Mouse (Mus musculus) lung, embryonic 16.5 days (tissue): ENCODE measurements around the gene Zc3h8. TPM values are rescaled to one million over a fixed set of nuclear protein-coding genes. Genes with fewer than 3 reads are reported as not detected.

Source experiments
- ATAC-seq: fragments of 200-750 bp; cut with Nextera tagmentation; 2 replicates; pipeline ENCODE4 v1.8.0; 2017; ENCODE audit warnings: low read depth, mild to moderate bottlenecking, moderate library complexity
- H3K27ac ChIP-seq: fragments of 300-500 bp; sonication (generic); 2 replicates; pipeline ENCODE4 v1.5.1; 2014; ENCODE audit warnings: mild to moderate bottlenecking, control low read depth, low read length
- H3K27me3 ChIP-seq: fragments of 300-500 bp; sonication (generic); 2 replicates; pipeline ENCODE4 v1.6.1; 2014; ENCODE audit warnings: low read depth, low read length, mixed read lengths; ENCODE audit not compliant: control insufficient read depth, insufficient read depth
- H3K36me3 ChIP-seq: fragments of 300-500 bp; sonication (generic); 2 replicates; pipeline ENCODE4 v1.6.1; 2014; ENCODE audit warnings: low read length; ENCODE audit not compliant: control insufficient read depth, insufficient read depth
- H3K4me1 ChIP-seq: fragments of 300-500 bp; sonication (generic); replicated peaks from 2 replicates; pipeline ENCODE4 v1.6.1; 2014; ENCODE audit warnings: low read length, mixed read lengths; ENCODE audit not compliant: control insufficient read depth, insufficient read depth
- H3K4me2 ChIP-seq: fragments of 300-500 bp; sonication (generic); 2 replicates; pipeline ENCODE4 v1.6.1; 2014; ENCODE audit warnings: low read depth, low read length, control low read depth
- H3K4me3 ChIP-seq: fragments of 300-500 bp; sonication (generic); 2 replicates; pipeline ENCODE4 v1.5.1; 2014; ENCODE audit warnings: mild to moderate bottlenecking, low read length, control low read depth
- H3K9ac ChIP-seq: fragments of 300-500 bp; sonication (generic); 2 replicates; pipeline ENCODE4 v1.6.1; 2014; ENCODE audit warnings: low read length, control low read depth
- H3K9me3 ChIP-seq: fragments of 300-500 bp; sonication (generic); 2 replicates; pipeline ENCODE4 v1.6.1; 2016; ENCODE audit warnings: low read length; ENCODE audit not compliant: control insufficient read depth
- WGBS: fragments of 180-500 bp; shearing (Covaris S2); extraction: QIAGEN DNeasy Blood & Tissue Kit; methylation state at CpG from one replicate; pipeline ENCODE4 v1.1.7; 2014; 5-methylcytosine and 5-hydroxymethylcytosine counted together
- polyA plus RNA-seq: library from polyadenylated mRNA; unstranded; fragments of >200 nt; fragmentation: Nextera tagmentation; extraction: Ambion mirVana; gene quantifications from 2 replicates; pipeline ENCODE4 v1.2.1, GENCODE M21; 2015

The Zc3h8 gene
- polyA plus RNA-seq, 1 experiment from 2014 or later: 6.4 TPM

DNA sequence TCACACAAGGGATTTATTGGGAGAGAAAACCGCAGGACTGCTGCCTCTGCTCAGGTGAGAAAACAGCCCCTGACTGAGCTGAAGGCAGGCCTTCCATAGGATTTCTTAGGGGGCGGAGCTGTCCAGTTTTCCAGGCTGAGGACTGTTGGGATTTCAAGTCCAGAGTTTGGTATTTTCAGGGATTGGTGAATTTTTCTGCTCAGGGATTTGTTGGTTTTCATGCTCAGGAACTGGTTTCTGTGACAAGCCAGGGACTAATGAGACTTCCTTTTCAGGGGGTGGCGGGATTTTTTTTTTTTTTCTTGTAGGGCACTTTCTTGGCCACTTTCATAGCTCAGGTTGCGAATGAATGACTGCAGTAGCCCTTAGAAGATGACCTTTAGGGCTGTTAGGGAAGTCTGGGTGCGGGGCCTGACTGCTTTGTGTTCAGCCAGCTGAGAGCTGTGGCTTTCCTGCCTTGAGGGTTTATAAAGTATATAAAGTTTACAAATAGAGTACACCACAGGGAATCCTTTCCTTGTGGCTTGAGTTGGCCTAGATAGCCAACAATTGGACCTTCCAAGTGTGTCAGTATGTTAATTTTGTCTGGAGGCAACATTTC, 21.7 kb upstream of the Zc3h8 start:
- 0 out of 2 replicates have a peak overlapping the region, but pooled peaks have one; percentile 24 for H3K9ac ChIP-seq
- H3K36me3 ChIP-seq: no peaks in the 10 kb centered on the region
- peak overlapping the region; percentile 28; the same call in 1 of the 2 replicates for H3K4me2 ChIP-seq
- no peaks in the 10 kb centered on the region for H3K9me3 ChIP-seq
- peak overlapping the region; percentile 28; the same call in 1 of the 2 replicates for H3K27ac ChIP-seq
- no peak for ATAC-seq
- H3K4me1 ChIP-seq: peaks cover 3% of the 10 kb centered on the region; the same call in 1 of the 2 replicates
- H3K27me3 ChIP-seq: no peaks in the 10 kb centered on the region
- H3K4me3 ChIP-seq: no peak overlapping the region
- 51% methylated on average over 5 of the region's 5 CpGs for WGBS

DNA sequence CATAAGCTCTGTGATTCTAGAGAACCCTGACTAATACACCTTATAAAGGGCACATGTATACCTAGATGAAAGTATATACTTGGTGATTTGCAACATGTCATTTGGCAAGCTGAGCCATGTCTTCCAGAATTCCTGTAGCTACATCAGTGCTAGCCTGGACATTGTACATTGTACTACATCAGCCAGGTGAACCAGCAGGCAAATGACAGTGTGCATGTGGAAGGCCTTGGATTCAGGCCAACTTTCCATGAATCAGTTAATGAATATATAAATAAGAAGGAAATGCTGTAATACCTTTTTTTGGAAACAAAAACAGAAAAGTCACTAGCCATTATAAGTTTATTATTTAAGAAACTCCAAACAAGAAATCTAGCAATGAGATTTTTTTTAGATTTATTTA, 10.3 kb upstream of the Zc3h8 start:
- Histone ChIP-seq H3K27ac (no peak overlapping the region), H3K36me3 (no peaks in the 10 kb centered on the region), H3K4me3 (no peak overlapping the region), H3K27me3 (no peaks in the 10 kb centered on the region), H3K9me3 (no peaks in the 10 kb centered on the region), H3K4me1 (no peaks in the 10 kb centered on the region), H3K9ac (no peak overlapping the region), H3K4me2 (no peak overlapping the region)
- no peak for ATAC-seq

DNA sequence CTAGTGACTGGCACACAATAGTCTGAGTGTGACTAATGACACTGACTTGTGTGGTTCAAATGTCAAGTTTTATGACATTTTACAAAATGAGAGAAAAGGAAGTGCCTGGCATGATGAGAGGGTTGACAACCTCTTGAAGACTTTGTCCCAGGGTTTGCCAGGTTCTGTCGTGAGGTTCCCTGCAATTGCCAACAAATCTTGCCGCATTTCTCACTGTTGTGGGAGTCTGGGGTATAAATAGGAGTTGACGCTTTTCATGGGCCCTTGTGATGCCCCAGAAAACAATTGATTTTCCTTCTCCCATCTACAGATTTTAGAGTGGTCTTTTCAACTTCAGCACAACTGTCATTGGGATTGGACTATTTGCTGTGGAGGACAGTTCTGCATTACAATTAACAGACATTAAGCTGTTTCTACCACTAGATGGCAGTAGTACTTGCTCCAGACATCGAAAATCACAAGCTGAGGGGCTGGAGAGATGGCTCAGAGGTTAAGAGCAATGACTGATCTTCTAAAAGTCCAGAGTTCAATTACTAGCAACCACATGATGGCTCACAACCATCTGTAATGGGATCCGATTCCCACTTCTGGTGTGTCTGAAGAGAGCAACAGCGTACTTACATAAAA, 4.2 kb upstream of the Zc3h8 start:
- Histone ChIP-seq H3K36me3 (no peaks in the 10 kb centered on the region), H3K4me3 (no peak overlapping the region), H3K9me3 (no peaks in the 10 kb centered on the region), H3K4me2 (no peak overlapping the region), H3K4me1 (no peaks in the 10 kb centered on the region), H3K27ac (no peak overlapping the region), H3K9ac (no peak overlapping the region), H3K27me3 (no peaks in the 10 kb centered on the region)
- WGBS: 28% methylated on average over 6 of the region's 6 CpGs
- ATAC-seq: no peak

DNA sequence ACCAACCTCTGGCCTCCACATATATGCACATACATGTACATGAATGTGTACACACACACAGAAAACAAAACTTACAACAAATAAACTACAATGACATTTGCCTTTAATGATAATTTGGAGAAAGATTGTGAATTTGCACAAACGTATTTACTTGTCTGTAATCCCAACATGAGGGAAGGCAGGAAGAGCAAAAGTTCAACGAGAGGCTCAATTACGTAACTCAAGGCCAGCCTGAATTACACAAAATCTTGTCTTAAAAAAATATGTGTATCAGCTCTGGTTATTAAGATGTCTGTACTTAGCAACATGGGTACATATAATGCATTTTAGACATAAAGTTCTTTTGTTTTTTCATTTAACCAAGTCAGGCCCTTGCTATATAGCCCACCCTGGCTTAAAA, 7.6 kb downstream of the Zc3h8 start:
- H3K27ac ChIP-seq: no peak overlapping the region
- no peak overlapping the region for H3K4me2 ChIP-seq
- H3K9me3 ChIP-seq: no peaks in the 10 kb centered on the region
- WGBS: 66% methylated on average over 3 of the region's 3 CpGs
- H3K36me3 ChIP-seq: peaks cover 4% of the 10 kb centered on the region; the same call in 1 of the 2 replicates
- H3K4me3 ChIP-seq: no peak overlapping the region
- H3K27me3 ChIP-seq: no peaks in the 10 kb centered on the region
- H3K4me1 ChIP-seq: no peaks in the 10 kb centered on the region
- no peak for ATAC-seq
- no peak overlapping the region for H3K9ac ChIP-seq

DNA sequence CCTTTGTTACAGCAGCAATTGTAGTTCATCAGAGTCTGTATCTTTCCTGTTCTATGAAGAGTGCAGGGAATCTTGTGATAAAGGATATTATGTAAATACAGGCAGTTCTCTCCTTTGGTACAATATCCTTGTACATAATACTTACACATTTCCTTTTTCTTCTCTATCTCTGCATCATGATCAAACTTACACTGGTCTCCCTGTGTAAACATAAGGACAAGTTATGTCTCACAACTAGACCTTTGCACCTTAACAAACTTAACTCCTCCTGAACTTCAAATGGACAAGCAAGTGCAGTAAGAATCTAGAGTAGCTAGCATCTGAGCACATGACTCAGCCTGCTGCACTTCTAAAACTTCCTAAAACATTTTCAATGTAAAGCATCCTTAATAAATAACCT, 13.2 kb downstream of the Zc3h8 start:
- Histone ChIP-seq H3K4me2 (no peak overlapping the region), H3K9ac (no peak overlapping the region), H3K27me3 (no peaks in the 10 kb centered on the region), H3K4me1 (no peaks in the 10 kb centered on the region), H3K4me3 (no peak overlapping the region), H3K9me3 (no peaks in the 10 kb centered on the region), H3K27ac (no peak overlapping the region), H3K36me3 (peaks cover 11% of the 10 kb centered on the region)
- ATAC-seq: no peak

DNA sequence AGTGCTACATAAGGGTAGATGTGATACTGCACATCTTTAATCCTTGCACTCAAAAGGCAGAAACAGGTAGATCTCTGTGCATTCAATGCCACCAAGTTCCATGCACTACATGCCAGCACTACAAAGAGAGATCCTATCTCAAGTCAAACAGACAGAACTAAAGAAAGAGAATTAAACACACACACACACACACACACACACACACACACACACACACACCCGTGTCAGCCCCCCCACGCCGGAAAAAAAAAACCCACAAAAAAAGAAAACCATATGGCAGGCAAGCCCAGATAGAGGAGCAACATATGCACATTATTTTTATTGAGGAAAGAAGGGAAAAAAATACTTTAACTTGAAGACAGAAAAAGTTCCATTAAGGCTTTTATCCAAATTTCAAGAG, 15.4 kb downstream of the Zc3h8 start:
- Histone ChIP-seq H3K4me2 (no peak overlapping the region), H3K4me3 (no peak overlapping the region), H3K4me1 (no peaks in the 10 kb centered on the region), H3K36me3 (peaks cover 15% of the 10 kb centered on the region), H3K9me3 (no peaks in the 10 kb centered on the region), H3K9ac (no peak overlapping the region), H3K27ac (no peak overlapping the region), H3K27me3 (no peaks in the 10 kb centered on the region)
- no peak for ATAC-seq
- WGBS: 40% methylated on average over 3 of the region's 3 CpGs

DNA sequence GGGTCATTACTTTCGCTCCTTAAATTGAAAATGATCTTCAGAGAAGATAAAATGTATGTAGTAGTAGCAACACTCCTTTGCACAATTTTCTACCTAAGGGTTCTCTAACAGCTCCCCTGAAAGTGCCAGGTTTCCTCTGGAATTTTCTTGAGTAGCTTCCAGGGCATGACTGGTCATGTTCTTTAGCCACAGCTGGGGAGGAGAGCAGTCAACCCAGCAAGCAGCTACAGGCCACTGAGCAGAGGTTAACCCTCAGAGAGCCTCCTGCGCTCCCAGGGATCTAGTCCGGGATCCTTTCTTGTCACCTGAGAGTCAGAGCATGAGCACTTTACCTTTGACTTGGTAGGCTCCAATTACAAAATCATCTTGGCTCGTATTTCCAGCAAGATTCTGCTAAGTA, 19.1 kb downstream of the Zc3h8 start:
- Histone ChIP-seq H3K9ac (no peak overlapping the region), H3K4me2 (no peak overlapping the region), H3K9me3 (no peaks in the 10 kb centered on the region), H3K4me1 (no peaks in the 10 kb centered on the region), H3K4me3 (no peak overlapping the region), H3K36me3 (peaks cover 6% of the 10 kb centered on the region), H3K27me3 (no peaks in the 10 kb centered on the region), H3K27ac (no peak overlapping the region)
- 83% methylated on average over 4 of the region's 4 CpGs for WGBS
- ATAC-seq: no peak

DNA sequence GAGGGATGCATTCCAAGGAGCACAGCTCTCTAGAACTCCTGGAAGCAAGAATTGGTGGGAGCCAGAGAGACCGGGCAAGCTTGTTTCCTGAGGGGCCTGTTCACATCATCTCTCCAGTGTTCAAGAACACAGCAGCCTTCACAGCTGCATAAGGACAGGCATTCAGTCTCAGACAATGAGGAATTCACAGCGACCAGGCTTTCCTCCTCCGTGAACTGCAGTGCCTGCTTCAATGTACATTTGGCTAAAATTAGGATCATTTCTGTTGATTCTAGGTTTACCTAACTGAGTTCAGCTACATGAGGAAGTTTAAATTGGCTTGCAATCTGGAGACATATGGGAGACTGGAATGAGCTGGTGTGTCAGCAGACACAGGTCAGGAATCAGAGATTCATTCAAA, 27.3 kb downstream of the Zc3h8 start:
- H3K27me3 ChIP-seq: no peaks in the 10 kb centered on the region
- WGBS: 62% methylated on average over 3 of the region's 3 CpGs
- H3K4me1 ChIP-seq: no peaks in the 10 kb centered on the region
- no peaks in the 10 kb centered on the region for H3K9me3 ChIP-seq
- no peak for ATAC-seq
- H3K4me2 ChIP-seq: no peak overlapping the region
- H3K4me3 ChIP-seq: no peak overlapping the region
- H3K36me3 ChIP-seq: no peaks in the 10 kb centered on the region
- H3K9ac ChIP-seq: no peak overlapping the region
- no peak overlapping the region for H3K27ac ChIP-seq

DNA sequence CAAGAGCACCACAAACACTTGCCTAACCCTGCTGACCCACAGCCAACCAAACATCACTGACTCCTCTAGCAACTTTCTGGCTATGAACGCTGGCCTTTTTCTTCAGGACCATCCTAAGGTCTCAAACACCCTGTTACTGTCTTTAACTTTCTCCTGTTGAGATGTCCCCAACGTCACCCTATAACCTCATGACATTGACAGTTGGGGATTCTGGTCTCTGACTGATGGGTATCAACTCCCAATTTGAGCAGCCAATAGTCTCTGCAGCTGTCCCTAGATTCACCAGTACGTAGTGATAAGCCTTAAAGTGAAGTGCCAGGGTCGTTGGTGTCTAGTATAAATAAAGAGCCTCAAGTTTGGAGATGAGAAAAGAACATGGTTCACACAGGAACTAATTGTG, 28.9 kb downstream of the Zc3h8 start:
- Histone ChIP-seq H3K4me3 (no peak overlapping the region), H3K4me2 (no peak overlapping the region), H3K27ac (no peak overlapping the region), H3K9me3 (no peaks in the 10 kb centered on the region), H3K36me3 (no peaks in the 10 kb centered on the region), H3K9ac (no peak overlapping the region), H3K4me1 (no peaks in the 10 kb centered on the region), H3K27me3 (no peaks in the 10 kb centered on the region)
- ATAC-seq: no peak
- WGBS: 65% methylated on average over 4 of the region's 4 CpGs
